Mouse (Mus musculus) MEL-GATA-1-ER (cell line): ENCODE measurements around the gene Tmem104.

Experiments
- DNase-seq: peaks from one replicate; pipeline ENCODE4 v3.0.0-alpha.2; 2012; ENCODE audit warnings: low read depth; ENCODE audit errors: extremely low read depth

The Tmem104 gene

DNA sequence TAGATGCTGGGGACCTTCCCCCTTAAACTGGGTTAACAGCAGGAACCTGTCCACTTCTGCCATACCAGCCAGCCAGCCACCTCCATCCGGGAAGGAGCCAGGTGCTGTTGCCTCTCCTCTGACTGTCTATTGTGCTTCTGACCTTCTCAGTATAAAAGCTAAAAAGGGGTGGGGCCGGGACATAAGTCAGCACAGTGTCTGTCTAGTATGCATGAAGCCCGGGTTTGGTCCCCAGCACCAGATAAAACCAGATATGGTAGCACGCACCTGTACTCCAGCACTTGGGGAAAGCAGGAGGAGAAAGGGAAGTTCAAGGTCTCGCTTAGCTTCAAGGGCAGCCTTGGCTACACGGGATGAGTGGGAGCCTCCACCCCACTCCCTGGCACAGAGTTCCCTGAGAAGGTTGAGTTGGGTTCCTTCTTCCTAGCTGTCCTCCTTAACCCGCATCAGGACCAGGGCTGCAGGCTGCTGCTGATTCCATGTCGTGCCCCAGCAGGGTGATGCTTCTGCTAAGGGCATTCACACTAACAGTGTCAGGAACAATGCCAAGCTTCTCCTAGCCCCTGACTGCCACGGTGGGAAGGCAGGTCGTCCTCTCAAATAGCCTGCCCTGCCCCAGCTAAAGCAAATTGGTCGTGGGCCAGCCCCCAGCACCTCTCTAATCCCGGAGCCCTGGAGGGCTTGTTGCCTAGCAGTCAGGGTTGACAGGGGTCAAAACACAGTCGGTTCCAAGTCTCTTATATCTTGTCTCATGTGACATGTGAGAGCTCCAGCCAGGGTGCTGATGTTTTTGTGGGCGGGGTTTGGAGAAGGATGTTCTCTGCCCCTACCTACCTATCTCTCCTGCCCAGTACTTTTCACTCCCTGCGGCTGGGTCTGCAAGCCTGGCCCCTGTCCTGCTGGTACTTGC lies 42.0 kb downstream of the Tmem104 start:
- no peak for DNase-seq

DNA sequence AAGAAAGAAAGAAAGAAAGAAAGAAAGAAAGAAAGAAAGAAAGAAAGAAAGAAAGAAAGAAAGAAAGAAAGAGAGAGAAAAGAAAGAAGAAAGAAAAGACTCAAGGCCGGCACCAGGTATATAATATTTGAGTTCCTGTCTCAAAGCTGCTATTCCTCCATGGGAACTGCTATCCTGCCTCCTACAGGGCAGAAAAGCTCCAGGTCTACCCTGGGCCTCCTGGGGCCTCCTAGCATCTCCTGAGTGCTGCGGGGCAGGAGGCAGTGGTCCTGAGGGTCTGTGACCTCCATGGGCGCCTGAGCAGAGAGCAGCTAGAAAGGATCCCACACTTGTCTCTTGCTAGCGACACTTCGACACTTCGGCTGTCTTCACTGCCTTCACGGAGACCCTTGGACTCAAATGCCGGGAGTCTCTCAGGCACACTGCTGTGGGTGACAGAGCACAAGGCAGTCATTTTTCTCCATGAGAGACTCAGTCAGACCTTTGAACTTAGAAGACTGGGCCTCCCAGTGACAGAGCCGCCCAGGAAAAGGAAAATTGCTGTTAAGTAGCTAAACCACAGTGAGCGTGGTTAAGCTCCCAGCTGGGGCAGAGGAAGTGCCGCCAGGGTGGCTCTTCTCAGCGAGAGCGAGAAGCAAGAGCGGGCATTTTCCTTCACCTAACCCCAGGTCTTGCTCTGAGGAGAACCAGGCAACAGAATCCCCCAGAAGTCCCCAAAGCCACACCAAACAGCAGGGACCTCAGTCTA lies 44.1 kb downstream of the Tmem104 start:
- DNase-seq, result no peak

DNA sequence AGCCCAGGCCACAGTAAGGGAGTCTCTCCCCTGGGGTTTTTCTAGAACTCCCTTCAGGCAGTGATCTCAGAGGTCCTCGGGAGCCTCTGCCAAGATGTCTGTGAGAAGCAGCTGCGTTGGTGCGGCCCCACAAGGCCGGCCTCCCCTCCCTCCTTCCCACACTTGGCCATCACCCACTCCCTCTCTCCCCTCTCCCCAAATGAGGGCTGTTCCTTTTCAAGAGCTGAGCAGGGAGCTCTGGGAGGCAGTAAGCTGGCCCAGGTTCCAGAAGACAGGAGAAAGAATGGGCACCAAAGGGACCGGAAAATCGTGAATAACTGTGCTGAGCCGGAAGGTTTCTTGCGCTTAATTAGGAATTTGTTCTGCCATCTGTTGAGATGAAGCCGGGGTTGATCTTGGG lies 44.6 kb downstream of the Tmem104 start:
- DNase-seq, result no peak

DNA sequence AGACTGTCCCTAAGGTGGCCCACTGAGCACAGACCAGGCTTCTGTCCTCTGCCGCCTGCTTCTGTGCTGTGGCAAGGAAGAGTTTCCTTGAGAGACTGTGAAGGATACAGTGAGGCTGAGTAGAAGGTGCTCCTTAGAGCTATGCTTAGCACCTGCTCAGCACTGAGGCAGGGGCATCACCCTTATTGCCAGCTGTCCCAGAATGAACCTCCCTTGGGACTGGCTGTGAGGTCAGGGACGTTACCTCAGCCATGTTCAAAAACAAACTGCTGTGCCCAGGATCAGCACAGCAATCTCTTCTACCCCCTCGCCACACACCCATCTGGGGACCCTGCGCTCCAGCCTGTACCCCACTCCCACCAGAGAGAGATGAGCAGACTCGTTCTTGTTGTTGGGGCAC lies 45.6 kb downstream of the Tmem104 start:
- no peak for DNase-seq

DNA sequence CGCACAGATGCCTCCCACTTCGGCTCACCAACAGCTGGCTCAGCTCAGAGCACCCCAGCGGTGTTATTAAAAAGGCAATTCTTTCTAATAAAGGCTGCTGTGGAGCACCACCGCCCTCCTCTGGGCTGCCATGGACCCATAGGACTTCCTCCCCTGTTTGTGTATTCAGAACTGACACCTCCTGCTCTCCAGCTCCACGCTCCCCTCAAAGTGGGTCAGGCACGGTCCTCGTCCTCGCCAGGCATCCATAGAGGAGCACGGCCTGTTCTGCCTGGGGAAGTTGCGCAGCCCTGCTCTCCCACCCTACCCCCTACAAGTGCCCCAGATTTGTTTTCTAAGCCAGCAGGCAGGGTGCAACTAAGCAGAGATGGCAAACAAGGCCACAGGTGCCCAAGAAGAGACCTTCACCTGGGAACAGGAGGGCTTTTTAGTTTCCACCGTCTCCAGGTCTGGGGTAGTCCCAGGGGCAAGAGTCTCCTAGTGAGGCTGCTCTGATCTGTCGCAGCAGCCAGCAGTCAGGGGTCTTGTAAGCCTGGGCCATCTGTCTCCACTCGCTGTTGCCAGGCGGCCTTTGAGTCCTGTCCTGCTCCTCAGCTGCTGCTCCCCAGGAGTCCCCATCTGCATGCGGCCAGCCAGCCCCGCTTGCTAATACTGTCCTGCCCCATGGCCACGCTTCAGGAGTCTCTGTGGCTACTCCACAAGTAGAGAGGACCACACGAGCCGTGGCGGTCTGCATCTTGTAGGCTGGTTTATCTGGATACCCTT lies 46.4 kb downstream of the Tmem104 start:
- no peak for DNase-seq

DNA sequence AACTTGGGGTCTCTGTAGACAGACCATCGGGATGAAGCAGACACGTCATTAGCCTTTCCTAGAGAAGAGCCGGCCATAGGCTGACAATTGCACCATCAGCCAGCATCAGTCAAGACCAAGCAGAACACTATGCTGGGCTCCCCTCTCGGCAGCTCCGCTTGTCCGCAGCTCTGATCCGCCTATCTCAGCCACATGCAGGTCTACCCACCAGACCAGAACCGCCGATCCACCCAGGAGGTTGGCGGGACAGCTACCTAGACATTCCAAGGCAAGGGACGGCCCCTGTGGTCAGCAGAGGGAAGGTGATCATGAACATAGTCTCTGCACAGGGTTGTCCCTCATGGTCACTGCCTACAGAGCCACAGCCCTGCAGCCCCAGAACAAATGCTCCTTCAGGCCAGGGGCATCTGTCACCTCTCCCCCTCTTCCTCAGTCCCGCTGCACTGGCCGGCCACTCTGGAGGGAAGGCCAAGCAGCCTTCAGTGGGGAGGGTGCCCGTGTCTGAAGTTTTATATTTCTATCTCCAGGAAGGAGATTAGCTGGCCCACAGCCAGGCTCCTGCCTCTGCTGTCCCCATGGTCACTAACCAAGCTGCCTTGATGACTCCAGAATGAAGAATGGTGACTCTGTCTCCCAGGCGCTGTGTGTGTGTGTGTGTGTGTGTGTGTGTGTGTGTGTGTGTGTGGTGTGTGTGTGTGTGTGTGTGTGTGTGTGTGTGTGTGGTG lies 47.2 kb downstream of the Tmem104 start:
- DNase-seq, result no peak

DNA sequence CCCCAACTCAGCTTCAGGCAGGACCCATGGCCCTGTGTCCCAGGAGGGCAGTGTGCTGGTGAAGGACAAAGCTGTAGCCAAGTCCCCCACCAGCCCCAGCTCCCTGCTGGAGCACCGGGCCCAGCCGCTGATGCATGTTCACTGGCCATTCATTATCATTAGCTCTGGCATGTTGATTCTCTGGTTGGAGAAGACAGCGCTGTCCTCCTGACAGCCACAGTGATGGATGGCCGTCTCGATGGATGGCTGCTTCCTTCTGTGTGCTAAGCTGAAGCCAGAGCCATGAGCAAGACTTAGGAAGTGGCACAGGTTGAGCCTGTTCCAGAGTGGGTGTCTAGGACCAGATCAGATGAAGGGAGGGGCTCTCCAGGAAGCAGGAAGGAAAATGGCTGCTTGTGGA lies 49.3 kb downstream of the Tmem104 start:
- DNase-seq, result no peak

DNA sequence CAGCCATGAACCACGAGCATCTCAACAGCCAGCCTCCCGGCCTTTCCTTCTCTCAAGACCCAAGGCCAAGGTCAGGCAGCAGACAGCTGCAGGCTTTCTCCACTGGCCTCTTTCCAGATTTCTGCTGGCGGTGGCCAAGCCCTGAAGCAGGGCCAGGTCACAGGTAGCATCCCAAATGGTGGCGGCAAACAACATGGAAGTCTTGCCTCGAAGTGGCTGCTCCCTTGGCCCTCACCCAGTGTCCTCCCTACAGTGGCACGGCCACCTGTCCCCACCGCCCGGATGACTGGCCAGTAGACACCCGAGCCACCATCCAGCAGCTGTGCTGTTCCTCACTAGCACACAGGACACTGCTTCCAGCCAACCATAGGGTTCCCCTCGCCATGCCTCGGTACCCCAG lies 54.1 kb downstream of the Tmem104 start:
- DNase-seq, result no peak

DNA sequence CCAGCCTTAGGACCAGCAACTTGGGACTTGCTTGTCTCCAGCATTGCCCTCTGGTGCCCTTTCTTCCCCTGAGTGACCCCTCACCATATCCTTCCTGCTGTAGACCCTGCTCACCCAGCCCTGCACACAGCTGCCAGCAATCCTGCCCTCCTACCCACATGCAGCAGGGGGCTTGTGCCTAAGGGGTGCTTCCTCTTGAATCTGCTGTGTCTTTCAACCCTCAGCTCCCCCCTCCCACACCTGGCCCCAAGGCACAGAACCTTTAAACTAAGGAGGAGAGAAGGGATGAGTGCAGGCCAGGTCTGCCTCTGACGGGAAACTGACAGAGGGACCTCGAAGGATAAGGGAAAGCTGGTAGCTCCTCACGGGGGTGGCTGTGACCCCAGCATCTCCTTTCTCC lies 55.5 kb downstream of the Tmem104 start:
- DNase-seq, result no peak

DNA sequence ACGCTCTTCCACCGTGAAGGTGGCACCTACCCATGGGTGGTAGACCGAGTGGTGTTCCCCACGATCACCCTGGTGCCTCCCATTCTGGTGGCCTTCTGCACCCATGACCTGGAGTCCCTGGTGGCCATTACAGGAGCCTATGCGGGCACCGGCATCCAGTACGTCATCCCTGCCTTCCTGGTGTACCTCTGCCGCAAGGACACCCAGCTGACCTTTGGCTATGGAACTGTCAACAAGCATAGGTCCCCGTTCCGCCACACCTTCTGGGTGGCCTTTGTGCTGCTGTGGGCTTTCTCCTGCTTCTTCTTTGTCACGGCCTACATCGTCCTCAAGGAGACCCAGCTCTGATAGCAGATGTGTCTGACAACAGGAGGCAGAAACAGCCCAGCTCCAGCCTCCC lies 56.5 kb downstream of the Tmem104 start:
- no peak for DNase-seq

DNA sequence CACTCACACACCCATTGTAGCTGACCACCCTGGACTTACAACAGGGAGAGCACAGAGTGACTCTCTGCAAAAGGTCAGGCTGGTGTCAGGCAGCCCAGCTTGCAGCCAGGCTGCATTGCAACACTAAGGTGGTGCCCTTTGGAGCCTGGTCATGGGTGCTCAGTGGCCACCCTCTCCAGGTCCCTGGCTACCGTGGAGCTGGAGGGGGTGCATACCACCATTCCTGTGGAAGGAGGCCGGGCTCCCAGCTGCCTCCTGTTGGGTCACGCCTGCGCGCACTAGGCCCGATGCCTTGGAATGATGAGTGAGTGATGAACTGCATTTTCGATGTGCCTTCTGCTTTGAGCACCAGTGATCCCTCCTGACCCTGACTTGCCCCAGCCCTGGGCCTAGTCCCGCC lies 57.6 kb downstream of the Tmem104 start:
- no peak for DNase-seq

DNA sequence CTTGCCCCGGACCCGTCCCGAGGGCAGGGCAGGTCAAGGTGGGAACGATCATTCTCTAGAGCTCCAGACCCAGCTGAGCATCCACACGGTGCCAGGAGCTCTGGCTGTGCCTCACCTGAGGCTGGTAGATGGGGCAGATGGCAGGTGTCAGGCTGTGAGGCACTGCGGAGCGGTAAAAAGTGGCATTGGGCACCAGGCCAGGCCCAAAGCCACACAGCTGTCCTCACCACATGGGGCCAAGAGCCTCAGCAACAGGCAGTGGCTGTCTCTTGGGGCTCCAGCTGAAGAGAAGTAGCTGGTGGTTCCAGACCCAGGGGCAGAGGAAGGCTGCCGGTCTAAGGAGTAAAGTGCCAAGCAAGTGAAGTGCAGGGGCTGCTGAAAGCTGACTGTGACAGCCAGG lies 59.1 kb downstream of the Tmem104 start:
- DNase-seq, result no peak

DNA sequence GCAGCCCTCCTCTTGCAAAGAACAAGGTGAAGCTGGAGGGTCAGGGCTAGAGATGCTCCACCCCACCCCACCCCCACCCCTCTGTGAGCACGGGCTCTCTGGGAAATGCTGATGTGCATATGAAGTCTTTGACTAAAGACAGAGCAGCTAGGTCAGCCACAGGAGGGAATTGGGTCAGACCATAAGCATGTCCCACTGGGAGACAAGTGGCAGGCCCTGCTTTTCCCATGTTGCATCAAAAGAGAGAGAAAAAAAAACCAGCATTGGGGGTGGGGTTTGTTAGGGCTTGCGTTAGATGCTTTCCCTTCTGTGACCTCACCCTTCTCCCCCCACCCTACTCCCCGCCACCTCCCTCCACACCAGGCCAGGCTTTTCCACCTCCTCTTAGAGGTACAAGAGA lies 60.0 kb downstream of the Tmem104 start:
- DNase-seq, result no peak

DNA sequence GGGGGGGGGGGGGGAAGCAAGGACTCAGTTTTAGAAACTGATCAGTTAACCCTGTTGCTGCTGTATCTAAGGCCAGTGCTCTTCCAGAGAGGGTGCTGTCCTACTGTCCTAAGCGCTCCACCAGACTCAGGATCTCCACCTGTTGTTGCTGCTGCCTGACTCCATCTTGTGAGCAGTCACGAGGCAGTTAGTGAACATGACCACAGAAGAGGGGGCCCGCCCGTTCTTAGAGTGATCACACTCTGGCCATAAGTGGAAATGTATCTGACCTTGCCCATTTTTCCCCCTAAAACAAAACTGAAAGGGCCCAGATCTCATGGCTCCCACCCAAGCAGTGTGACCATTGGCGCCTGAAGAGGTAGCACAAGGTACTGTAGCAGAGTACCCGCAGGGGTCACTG lies 60.7 kb downstream of the Tmem104 start:
- DNase-seq, result no peak

DNA sequence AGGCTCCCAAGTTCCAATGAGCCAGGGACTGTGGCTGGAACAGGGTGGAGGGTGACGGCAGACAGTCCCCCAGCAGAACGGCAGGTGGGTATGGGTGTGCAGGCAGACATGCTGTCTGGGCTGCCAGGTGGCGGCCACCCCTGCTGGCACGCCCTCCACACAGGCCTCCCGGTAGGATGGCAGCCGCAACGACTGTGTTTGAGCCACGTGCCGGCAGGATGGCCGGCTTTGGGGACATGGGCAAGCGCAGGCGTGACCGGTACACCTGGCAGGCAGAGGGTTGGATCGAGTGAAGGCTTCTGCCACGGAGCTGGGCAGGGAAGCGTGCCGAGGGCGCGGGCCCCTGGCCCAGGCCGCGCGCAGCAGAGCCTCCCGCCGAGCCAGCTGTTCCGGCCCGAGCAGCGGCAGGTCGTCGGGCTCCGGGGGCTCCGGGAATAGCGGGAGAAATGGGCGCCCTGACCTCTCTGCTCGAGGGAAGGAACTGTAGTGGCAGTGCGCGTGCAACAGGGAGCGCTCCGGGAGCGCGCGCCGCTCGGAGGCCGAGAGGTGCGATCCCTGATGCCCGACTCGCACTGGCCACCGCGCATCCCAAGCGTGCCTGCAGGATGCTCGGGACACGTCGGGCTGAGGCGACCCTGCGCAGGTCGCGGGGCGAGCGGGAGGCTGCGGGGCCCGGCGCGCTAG lies 62.6 kb downstream of the Tmem104 start:
- no peak for DNase-seq

DNA sequence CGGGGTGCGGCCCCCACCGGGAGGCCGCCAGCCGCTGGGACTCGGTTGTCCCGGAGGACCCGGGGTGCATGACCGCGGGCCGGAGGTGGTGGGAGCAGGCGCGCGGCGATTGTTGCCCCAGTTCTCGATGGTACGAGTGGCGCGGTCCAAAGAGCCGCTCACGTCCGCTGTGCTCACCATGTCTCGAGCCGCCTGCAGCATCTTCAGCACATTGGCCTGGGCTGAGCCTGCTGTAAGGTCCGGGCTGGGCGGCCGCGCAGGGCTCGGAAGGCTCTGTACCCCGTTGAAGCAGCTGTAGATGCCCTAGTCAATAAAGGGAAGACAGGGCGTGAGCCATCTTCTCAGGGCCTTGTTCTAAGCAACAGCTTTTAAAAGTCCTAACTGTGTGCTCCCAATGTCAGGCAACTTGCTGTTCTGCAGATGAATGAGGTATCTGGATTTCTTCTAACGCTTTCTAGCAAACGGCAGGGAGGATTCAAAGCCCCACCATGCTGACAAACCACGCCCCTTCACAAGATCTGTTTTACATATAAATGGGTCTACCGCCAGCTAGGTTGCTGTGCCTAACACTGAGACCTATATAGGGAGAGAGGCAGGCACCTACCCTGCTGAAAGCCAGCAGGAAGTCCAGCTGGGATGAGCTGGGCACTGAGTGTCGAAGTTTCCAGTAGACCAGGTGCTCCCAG lies 63.3 kb downstream of the Tmem104 start:
- no peak for DNase-seq

DNA sequence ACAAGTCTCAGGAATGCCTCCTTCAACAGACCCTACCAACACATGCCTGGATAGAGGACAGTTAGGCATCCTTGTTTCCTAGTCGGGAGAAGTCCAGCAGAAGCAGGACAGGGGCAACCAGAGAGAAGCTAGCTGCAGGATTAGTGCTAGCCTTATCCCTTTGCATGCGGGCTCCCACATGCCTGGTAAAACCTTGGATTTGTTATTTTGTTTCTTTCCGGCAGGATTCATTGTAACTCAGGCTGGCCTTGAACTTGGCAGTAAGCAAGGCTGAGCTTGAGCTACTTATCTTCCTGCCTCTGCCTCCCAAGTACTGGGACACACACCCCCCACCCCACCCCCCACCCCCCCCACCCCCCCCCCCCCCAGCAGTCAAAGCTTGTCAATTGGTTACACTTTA lies 64.0 kb downstream of the Tmem104 start:
- no peak for DNase-seq

DNA sequence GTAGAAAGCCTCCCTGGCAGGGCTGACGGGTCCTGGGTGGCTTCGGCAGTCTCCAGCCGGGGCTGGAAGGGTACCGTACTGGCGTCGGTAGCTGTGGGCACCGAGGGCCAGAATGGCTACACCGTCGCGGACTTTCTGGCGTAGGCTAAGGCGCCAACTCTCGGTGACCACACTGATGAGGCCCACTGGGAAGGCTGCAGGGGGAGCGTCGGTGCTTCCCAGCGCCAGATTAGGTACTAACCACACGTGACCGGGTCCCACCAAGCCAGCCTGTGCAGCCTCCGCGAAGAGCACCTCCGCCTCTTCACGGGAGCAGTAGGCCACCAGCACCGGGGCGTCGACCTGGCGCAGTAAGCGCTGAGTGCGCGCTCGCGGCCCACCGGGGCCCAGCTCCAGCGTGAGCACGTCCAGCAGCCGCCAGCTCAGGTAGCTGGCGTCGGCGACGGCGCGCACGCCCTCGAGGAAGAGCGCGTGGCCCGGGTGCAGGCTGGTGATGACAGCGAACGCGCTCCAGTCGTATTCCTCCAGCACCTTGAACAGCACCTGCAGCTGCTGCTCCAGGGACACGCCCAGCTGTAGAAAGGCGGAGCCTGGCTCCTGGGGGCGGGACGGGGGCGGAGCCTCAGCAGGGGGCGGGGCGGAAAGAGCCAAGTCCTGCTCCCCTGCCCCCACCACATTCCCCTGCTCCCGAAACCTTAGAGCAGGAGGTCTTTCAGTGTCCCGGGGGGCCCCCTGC lies 70.7 kb downstream of the Tmem104 start:
- no peak for DNase-seq

DNA sequence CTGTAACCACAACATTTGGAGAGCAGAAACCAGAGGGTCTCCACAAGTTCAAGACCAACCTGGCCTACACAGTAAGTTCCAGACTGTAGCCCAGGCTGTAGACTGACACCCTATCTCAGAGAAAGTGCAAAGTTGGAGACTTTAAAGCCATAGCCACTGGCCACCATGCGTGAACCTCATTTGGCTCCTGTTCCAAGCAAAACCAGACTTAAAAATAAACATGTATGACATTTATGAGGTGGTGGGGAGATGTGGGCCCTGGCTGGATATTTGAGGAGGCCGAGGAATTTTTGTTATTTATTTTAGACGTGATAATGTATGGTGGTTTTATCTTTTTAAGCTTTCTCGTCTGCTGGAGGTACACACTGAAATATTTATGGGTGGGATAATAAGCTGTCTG lies 71.8 kb downstream of the Tmem104 start:
- DNase-seq, result no peak

DNA sequence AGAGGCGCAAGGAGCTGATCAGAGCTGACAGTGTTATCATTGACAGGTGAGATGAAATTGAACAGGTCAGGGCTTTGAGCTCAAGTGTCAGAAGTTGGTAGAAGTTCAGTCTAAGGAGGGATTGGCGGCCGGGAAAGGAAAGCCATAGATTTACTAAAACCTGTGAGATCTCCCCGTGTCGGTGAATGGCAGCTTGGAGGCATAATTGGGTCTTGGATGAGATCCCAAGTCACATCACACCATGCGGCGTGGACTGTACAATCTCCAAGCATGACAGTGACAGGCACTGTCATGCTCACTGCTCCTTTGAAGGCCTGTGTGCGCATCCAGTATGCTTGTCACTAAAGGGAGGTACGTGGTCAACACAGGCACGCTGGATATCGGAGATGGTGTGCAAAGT lies 75.7 kb downstream of the Tmem104 start:
- no peak for DNase-seq
